Mouse (Mus musculus): Measurements from ENCODE around the gene Mroh8. TPM values are rescaled to one million over a fixed set of nuclear protein-coding genes. Genes with fewer than 3 reads are reported as not detected.
"Not testable (repeated sequence)": the region's sequence is repeated elsewhere in the genome, so short reads cannot be mapped to it uniquely, and the experiment has no call there.

The Mroh8 gene
- polyA plus RNA-seq, 1 experiment from 2014 or later: 0.29 TPM

DNA sequence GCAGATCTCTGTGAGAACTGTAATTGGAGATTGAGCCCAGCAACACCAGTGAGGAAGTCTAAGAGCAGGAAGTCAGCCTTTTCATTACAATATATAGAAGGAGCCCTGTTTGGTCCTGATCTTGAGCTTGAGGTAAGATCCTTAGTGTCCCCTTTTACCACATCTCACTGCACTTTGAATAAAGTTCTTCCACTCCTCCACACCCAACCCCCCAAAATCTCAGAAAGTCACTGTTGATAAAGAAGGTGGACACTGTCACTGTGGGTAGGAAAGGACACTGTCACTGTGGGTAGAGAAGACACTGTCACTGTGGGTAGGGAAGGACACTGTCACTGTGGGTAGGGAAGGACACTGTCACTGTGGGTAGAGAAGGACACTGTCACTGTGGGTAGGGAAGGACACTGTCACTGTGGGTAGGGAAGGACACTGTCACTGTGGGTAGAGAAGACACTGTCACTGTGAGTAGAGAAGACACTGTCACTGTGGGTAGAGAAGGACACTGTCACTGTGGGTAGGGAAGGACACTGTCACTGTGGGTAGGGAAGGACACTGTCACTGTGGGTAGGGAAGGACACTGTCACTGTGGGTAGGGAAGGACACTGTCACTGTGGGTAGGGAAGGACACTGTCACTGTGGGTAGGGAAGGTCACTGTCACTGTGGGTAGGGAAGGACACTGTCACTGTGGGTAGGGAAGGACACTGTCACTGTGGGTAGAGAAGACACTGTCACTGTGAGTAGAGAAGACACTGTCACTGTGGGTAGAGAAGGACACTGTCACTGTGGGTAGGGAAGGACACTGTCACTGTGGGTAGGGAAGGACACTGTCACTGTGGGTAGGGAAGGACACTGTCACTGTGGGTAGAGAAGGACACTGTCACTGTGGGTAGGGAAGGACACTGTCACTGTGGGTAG is 113.8 kb downstream of the Mroh8 start:
- H3K9me3 ChIP-seq; H3K4me1 ChIP-seq; H3K4me2 ChIP-seq; H3K27ac ChIP-seq (replicated peaks); H3K4me3 ChIP-seq; ATAC-seq (ENCODE audit: extremely low read depth, insufficient number of reproducible peaks, low FRiP score, low TSS enrichment); H3K9ac ChIP-seq; H3K27me3 ChIP-seq (replicated peaks): not testable (repeated sequence)
- H3K36me3 ChIP-seq: peaks cover 82% of the 10 kb centered on the region

GRCm38 (mm10) chr2:157164101-157164500 is 115.2 kb downstream of the Mroh8 start:
- peaks cover 85% of the 10 kb centered on the region for H3K36me3 ChIP-seq
- no peak for ATAC-seq (ENCODE audit: extremely low read depth, insufficient number of reproducible peaks, low FRiP score, low TSS enrichment)
- no peak overlapping the region for H3K27ac ChIP-seq (replicated peaks)
- H3K4me3 ChIP-seq: no peak overlapping the region
- H3K4me1 ChIP-seq: no peaks in the 10 kb centered on the region
- H3K4me2 ChIP-seq: no peak overlapping the region
- no peaks in the 10 kb centered on the region for H3K9me3 ChIP-seq
- no peak overlapping the region for H3K9ac ChIP-seq
- H3K27me3 ChIP-seq (replicated peaks): no peaks in the 10 kb centered on the region
- WGBS: 74% methylated on average over 2 of the region's 2 CpGs

Other genes with a start within 250 kb of the Mroh8 start
- gene Soga1, start 200.3 kb downstream of the Mroh8 start, polyA plus RNA-seq (2015; fragmentation: Nextera tagmentation; extraction: Ambion mirVana): 2.6 TPM in 2 replicates
- not detected in 2 replicates for gene Tldc2, start 192.5 kb downstream of the Mroh8 start, polyA plus RNA-seq (2015; fragmentation: Nextera tagmentation; extraction: Ambion mirVana)
- gene Samhd1, start 144.3 kb downstream of the Mroh8 start, polyA plus RNA-seq (2015; fragmentation: Nextera tagmentation; extraction: Ambion mirVana): 15.9 and 16.4 TPM in 2 replicates
- gene Rbl1, start 75.0 kb downstream of the Mroh8 start, polyA plus RNA-seq (2015; fragmentation: Nextera tagmentation; extraction: Ambion mirVana): 16.4 and 17.0 TPM in 2 replicates
- gene Rpn2, start 532 bp downstream of the Mroh8 start, polyA plus RNA-seq (2015; fragmentation: Nextera tagmentation; extraction: Ambion mirVana): 192 and 198 TPM in 2 replicates
- gene Ghrh, start 68.0 kb upstream of the Mroh8 start, polyA plus RNA-seq (2015; fragmentation: Nextera tagmentation; extraction: Ambion mirVana): not detected in 2 replicates
- 64.1 and 65.4 TPM in 2 replicates for gene Manbal, start 88.0 kb upstream of the Mroh8 start, polyA plus RNA-seq (2015; fragmentation: Nextera tagmentation; extraction: Ambion mirVana)
- gene Src, start 138.9 kb upstream of the Mroh8 start, polyA plus RNA-seq (2015; fragmentation: Nextera tagmentation; extraction: Ambion mirVana): 7.3 and 7.6 TPM in 2 replicates

Data from heart, embryonic 13.5 days (tissue).